Mouse (Mus musculus): ENCODE results near the gene Chrne. TPM values are rescaled to one million over a fixed set of nuclear protein-coding genes. Genes with fewer than 3 reads are reported as not detected.
"Not testable (repeated sequence)": the region's sequence is repeated elsewhere in the genome, so short reads cannot be mapped to it uniquely, and the experiment has no call there.

Chrne gene
- polyA plus RNA-seq, 1 experiment from 2014 or later, result not detected

DNA sequence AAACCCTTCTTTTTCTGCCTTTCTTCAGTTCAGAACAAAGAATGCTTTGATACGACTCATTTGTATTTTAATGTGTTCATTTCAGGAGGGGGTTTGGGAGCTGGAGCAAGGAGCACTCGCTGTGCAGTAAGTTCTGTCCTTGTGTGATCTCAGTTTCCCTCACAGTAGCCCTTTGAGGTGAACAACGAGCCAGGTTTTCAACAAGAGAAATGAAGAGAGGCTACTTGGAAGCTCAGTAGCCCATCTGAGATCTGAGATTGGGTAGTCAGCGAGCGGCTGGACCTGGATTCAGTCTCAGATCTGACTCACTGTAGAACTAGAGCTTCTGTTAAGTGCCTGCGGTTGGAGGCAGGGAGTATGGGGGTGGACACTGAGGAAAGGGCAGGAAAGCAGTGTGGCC, 45.1 kb downstream of the Chrne start:
- no peaks in the 10 kb centered on the region for H3K36me3 ChIP-seq (ENCODE audit: control insufficient read depth, insufficient read depth, low read length)
- no peak overlapping the region for H3K4me3 ChIP-seq (ENCODE audit: low read depth, low read length)
- TF ChIP-seq CTCF (IDR thresholded peaks at IDR 0.05; ENCODE audit: low read depth) (no peak), EP300 (optimal IDR thresholded peaks at IDR 0.05) (no peak)
- 73% methylated on average over 6 of the region's 6 CpGs for WGBS
- no peak for DNase-seq (ENCODE audit: low spot score)
- no peak overlapping the region for H3K9ac ChIP-seq (ENCODE audit: low read length)
- ATAC-seq (ENCODE audit: low FRiP score, low TSS enrichment), result no peak
- H3K27me3 ChIP-seq (ENCODE audit: control insufficient read depth, insufficient read depth, low read length), result no peaks in the 10 kb centered on the region
- H3K4me1 ChIP-seq (replicated peaks; ENCODE audit: control insufficient read depth, insufficient read depth), result peaks cover 6% of the 10 kb centered on the region; the same call in 1 of the 2 replicates
- no peak overlapping the region for H3K4me2 ChIP-seq (replicated peaks; ENCODE audit: low read depth)
- H3K9me3 ChIP-seq (ENCODE audit: control insufficient read depth, low read length), result no peaks in the 10 kb centered on the region
- peak overlapping the region; percentile 4; the same call in 1 of the 2 replicates for H3K27ac ChIP-seq (replicated peaks)

DNA sequence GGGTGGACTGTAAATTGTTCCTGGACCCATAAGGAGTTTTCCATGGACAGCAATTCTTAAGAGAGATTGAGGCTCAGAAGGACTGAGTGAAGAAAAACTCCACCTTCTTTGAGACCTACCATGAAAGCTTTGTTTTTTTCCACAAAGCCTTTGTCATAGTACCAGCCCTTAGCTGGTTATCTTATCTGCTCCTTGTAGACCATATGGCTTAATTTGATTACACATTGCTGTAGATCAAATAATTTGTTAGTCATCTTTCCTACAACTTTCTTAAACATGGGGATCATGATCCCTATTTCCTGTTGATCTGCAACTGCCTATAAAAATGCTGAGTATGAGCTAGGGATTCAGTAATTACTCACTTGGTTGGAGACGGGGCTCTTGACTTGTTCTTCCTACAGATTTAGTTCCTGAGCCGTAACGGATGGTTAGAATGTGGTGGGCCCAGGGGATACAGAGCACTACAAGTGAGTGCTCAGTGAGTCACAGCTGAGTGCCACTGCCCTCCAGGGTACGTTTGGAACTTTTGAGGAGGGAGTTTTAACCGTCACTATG, 46.6 kb downstream of the Chrne start:
- Histone ChIP-seq H3K27me3 (ENCODE audit: control insufficient read depth, insufficient read depth, low read length) (no peaks in the 10 kb centered on the region), H3K4me3 (ENCODE audit: low read depth, low read length) (no peak overlapping the region), H3K9me3 (ENCODE audit: control insufficient read depth, low read length) (no peaks in the 10 kb centered on the region), H3K36me3 (ENCODE audit: control insufficient read depth, insufficient read depth, low read length) (no peaks in the 10 kb centered on the region), H3K9ac (ENCODE audit: low read length) (no peak overlapping the region), H3K4me2 (replicated peaks; ENCODE audit: low read depth) (0 out of 2 replicates have a peak overlapping the region, but pooled peaks have one; percentile 8), H3K4me1 (replicated peaks; ENCODE audit: control insufficient read depth, insufficient read depth) (no peaks in the 10 kb centered on the region), H3K27ac (replicated peaks) (peak overlapping the region; percentile 82)
- TF ChIP-seq EP300 (optimal IDR thresholded peaks at IDR 0.05) (no peak), CTCF (IDR thresholded peaks at IDR 0.05; ENCODE audit: low read depth) (no peak)
- ATAC-seq (ENCODE audit: low FRiP score, low TSS enrichment) (peak; percentile 59), DNase-seq (ENCODE audit: low spot score) (no peak)
- 30% methylated on average over 5 of the region's 5 CpGs for WGBS

DNA sequence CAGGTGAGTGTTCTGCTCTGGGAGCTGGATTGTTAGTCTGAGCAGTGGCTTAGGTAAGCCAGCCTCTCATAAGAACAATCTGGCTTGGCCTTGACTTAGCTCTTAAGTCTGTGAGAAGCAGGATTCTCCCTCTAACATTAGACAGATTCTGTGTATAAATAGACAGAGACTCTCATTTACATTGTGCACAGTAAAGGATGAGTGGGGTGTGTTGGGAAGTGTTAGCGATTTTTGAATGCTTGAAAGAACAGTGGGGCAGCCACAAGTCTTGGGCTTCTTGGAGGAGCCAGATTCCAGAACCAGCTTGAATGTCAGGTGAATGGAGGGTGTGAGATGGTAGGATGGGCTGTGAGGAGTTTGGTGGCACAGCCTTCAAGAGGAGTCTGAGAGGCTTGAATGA, 47.4 kb downstream of the Chrne start:
- ATAC-seq (ENCODE audit: low FRiP score, low TSS enrichment) (no peak), DNase-seq (ENCODE audit: low spot score) (no peak)
- TF ChIP-seq CTCF (IDR thresholded peaks at IDR 0.05; ENCODE audit: low read depth) (no peak), EP300 (optimal IDR thresholded peaks at IDR 0.05) (no peak)
- Histone ChIP-seq H3K36me3 (ENCODE audit: control insufficient read depth, insufficient read depth, low read length) (no peaks in the 10 kb centered on the region), H3K27ac (replicated peaks) (peak overlapping the region; percentile 82), H3K4me1 (replicated peaks; ENCODE audit: control insufficient read depth, insufficient read depth) (no peaks in the 10 kb centered on the region), H3K4me2 (replicated peaks; ENCODE audit: low read depth) (no peak overlapping the region), H3K9me3 (ENCODE audit: control insufficient read depth, low read length) (no peaks in the 10 kb centered on the region), H3K9ac (ENCODE audit: low read length) (no peak overlapping the region), H3K27me3 (ENCODE audit: control insufficient read depth, insufficient read depth, low read length) (no peaks in the 10 kb centered on the region), H3K4me3 (ENCODE audit: low read depth, low read length) (no peak overlapping the region)
- 72% methylated on average over 1 of the region's 1 CpGs for WGBS

DNA sequence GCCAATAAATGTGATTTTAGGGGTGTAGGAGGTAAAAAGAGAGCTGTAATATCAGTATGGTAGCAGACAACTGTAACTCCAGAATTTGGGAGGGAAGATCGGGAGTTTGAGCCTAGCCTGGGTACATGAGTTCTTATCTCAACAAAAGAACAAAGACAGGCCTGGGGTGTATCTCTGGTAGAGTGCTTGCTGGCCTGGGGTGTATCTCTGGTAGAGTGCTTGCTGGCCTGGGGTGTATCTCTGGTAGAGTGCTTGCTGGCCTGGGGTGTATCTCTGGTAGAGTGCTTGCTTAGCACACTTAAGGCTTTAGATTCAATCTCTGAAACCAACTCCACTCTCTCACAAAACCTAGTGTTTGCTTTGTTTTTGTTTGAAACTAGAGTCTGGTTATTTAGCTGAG, 48.4 kb downstream of the Chrne start:
- not testable (repeated sequence) for H3K4me3 ChIP-seq (ENCODE audit: low read depth, low read length); H3K9me3 ChIP-seq (ENCODE audit: control insufficient read depth, low read length); H3K9ac ChIP-seq (ENCODE audit: low read length); H3K36me3 ChIP-seq (ENCODE audit: control insufficient read depth, insufficient read depth, low read length); H3K4me2 ChIP-seq (replicated peaks; ENCODE audit: low read depth); ATAC-seq (ENCODE audit: low FRiP score, low TSS enrichment); H3K27me3 ChIP-seq (ENCODE audit: control insufficient read depth, insufficient read depth, low read length); H3K27ac ChIP-seq (replicated peaks); H3K4me1 ChIP-seq (replicated peaks; ENCODE audit: control insufficient read depth, insufficient read depth); DNase-seq (ENCODE audit: low spot score)
- 81% methylated on average over 1 of the region's 1 CpGs for WGBS

DNA sequence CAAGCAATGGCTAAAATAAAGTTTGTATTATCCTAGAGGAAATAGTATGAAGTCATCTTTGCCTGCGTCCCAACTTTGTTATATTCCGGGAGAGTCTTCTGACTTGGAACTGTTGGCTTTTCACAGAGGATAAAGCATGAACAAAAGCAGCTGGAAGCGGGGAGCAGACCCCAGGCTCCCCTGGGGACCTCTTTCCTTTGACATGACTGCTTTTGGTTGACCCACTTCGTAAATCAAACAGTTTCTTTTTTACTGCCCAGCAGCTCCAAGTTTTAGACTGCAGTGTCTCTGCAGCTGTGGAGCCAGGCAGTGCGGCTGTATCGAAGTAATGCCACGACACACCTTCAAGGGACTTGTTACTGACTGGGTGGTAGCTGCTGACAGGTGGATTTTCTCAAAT, 52.4 kb downstream of the Chrne start:
- Histone ChIP-seq H3K27me3 (ENCODE audit: control insufficient read depth, insufficient read depth, low read length) (no peaks in the 10 kb centered on the region), H3K9me3 (ENCODE audit: control insufficient read depth, low read length) (no peaks in the 10 kb centered on the region), H3K4me3 (ENCODE audit: low read depth, low read length) (no peak overlapping the region), H3K9ac (ENCODE audit: low read length) (peak overlapping the region; percentile 18; the same call in 1 of the 2 replicates), H3K4me2 (replicated peaks; ENCODE audit: low read depth) (no peak overlapping the region), H3K27ac (replicated peaks) (no peak overlapping the region), H3K36me3 (ENCODE audit: control insufficient read depth, insufficient read depth, low read length) (no peaks in the 10 kb centered on the region), H3K4me1 (replicated peaks; ENCODE audit: control insufficient read depth, insufficient read depth) (0 out of 2 replicates have a peak, but pooled peaks cover 3% of the 10 kb centered on the region)
- TF ChIP-seq EP300 (optimal IDR thresholded peaks at IDR 0.05) (no peak), CTCF (IDR thresholded peaks at IDR 0.05; ENCODE audit: low read depth) (no peak)
- DNase-seq (ENCODE audit: low spot score), result no peak
- ATAC-seq (ENCODE audit: low FRiP score, low TSS enrichment), result no peak
- WGBS, result 61% methylated on average over 7 of the region's 7 CpGs

Other genes starting within 250 kb of the Chrne start
- gene Pelp1, start 209.2 kb downstream of the Chrne start, polyA plus RNA-seq (2015; fragmentation: Nextera tagmentation; extraction: Ambion mirVana), result 10.4 and 10.8 TPM in 2 replicates
- 9.0 and 9.5 TPM in 2 replicates for gene Arrb2, start 186.6 kb downstream of the Chrne start, polyA plus RNA-seq (2015; fragmentation: Nextera tagmentation; extraction: Ambion mirVana)
- 27.4 and 28.6 TPM in 2 replicates for gene Med11, start 167.3 kb downstream of the Chrne start, polyA plus RNA-seq (2015; fragmentation: Nextera tagmentation; extraction: Ambion mirVana)
- gene Zmynd15, start 159.8 kb downstream of the Chrne start, polyA plus RNA-seq (2015; fragmentation: Nextera tagmentation; extraction: Ambion mirVana), result 0.62 and 0.86 TPM in 2 replicates
- 15.8 and 18.1 TPM in 2 replicates for gene Cxcl16, start 159.2 kb downstream of the Chrne start, polyA plus RNA-seq (2015; fragmentation: Nextera tagmentation; extraction: Ambion mirVana)
- 91.8 and 104 TPM in 2 replicates for gene Tm4sf5, start 114.0 kb downstream of the Chrne start, polyA plus RNA-seq (2015; fragmentation: Nextera tagmentation; extraction: Ambion mirVana)
- 0.15 and 0.36 TPM in 2 replicates for gene Vmo1, start 104.6 kb downstream of the Chrne start, polyA plus RNA-seq (2015; fragmentation: Nextera tagmentation; extraction: Ambion mirVana)
- 0.32 and 0.40 TPM in 2 replicates for gene Gltpd2, start 100.0 kb downstream of the Chrne start, polyA plus RNA-seq (2015; fragmentation: Nextera tagmentation; extraction: Ambion mirVana)
- 516 and 537 TPM in 2 replicates for gene Psmb6, start 93.8 kb downstream of the Chrne start, polyA plus RNA-seq (2015; fragmentation: Nextera tagmentation; extraction: Ambion mirVana)
- not detected in 2 replicates for gene Gm40193, start 86.3 kb downstream of the Chrne start, polyA plus RNA-seq (2015; fragmentation: Nextera tagmentation; extraction: Ambion mirVana)
- gene Pld2, start 79.2 kb downstream of the Chrne start, polyA plus RNA-seq (2015; fragmentation: Nextera tagmentation; extraction: Ambion mirVana), result 16.2 and 17.7 TPM in 2 replicates
- gene Mink1, start 56.3 kb downstream of the Chrne start, polyA plus RNA-seq (2015; fragmentation: Nextera tagmentation; extraction: Ambion mirVana), result 8.5 and 10.2 TPM in 2 replicates
- gene 4930544D05Rik, start 3.4 kb downstream of the Chrne start, polyA plus RNA-seq (2015; fragmentation: Nextera tagmentation; extraction: Ambion mirVana), result not detected in 2 replicates
- 0.06 and 0.07 TPM in 2 replicates for gene Gp1ba, start 19.9 kb upstream of the Chrne start, polyA plus RNA-seq (2015; fragmentation: Nextera tagmentation; extraction: Ambion mirVana)
- 62.8 and 70.5 TPM in 2 replicates for gene Rnf167, start 28.0 kb upstream of the Chrne start, polyA plus RNA-seq (2015; fragmentation: Nextera tagmentation; extraction: Ambion mirVana)
- gene Slc25a11, start 28.3 kb upstream of the Chrne start, polyA plus RNA-seq (2015; fragmentation: Nextera tagmentation; extraction: Ambion mirVana), result 120 and 121 TPM in 2 replicates
- 1,446 and 1,550 TPM in 2 replicates for gene Pfn1, start 35.4 kb upstream of the Chrne start, polyA plus RNA-seq (2015; fragmentation: Nextera tagmentation; extraction: Ambion mirVana)
- gene Eno3, start 38.0 kb upstream of the Chrne start, polyA plus RNA-seq (2015; fragmentation: Nextera tagmentation; extraction: Ambion mirVana), result 9.6 and 10.8 TPM in 2 replicates
- gene Spag7, start 50.2 kb upstream of the Chrne start, polyA plus RNA-seq (2015; fragmentation: Nextera tagmentation; extraction: Ambion mirVana), result 77.7 and 79.4 TPM in 2 replicates
- gene Camta2, start 68.9 kb upstream of the Chrne start, polyA plus RNA-seq (2015; fragmentation: Nextera tagmentation; extraction: Ambion mirVana), result 6.5 and 7.9 TPM in 2 replicates
- gene Inca1, start 80.9 kb upstream of the Chrne start, polyA plus RNA-seq (2015; fragmentation: Nextera tagmentation; extraction: Ambion mirVana), result 1.6 and 2.1 TPM in 2 replicates
- 4.7 TPM in 2 replicates for gene Kif1c, start 81.3 kb upstream of the Chrne start, polyA plus RNA-seq (2015; fragmentation: Nextera tagmentation; extraction: Ambion mirVana)
- 3.4 and 3.8 TPM in 2 replicates for gene Zfp3, start 145.0 kb upstream of the Chrne start, polyA plus RNA-seq (2015; fragmentation: Nextera tagmentation; extraction: Ambion mirVana)
- 0.57 and 0.63 TPM in 2 replicates for gene Scimp, start 193.4 kb upstream of the Chrne start, polyA plus RNA-seq (2015; fragmentation: Nextera tagmentation; extraction: Ambion mirVana)
- gene Rabep1, start 225.6 kb upstream of the Chrne start, polyA plus RNA-seq (2015; fragmentation: Nextera tagmentation; extraction: Ambion mirVana), result 15.1 and 17.5 TPM in 2 replicates

All from stomach, postnatal 0 days (tissue).